Mouse (Mus musculus): Measurements from ENCODE around the gene Eif5. TPM values are rescaled to one million over a fixed set of nuclear protein-coding genes. Genes with fewer than 3 reads are reported as not detected.

Eif5 gene
- polyA plus RNA-seq, 1 experiment = 48.5 TPM

- no peak for DNase-seq
- TF ChIP-seq CTCF (IDR thresholded peaks at IDR 0.05; ENCODE audit: insufficient read depth, low read length) (no peak), POLR2A (IDR thresholded peaks at IDR 0.05; ENCODE audit: borderline replicate concordance, extremely low read depth, low read depth, low read length) (no peak)
- Histone ChIP-seq H3K4me3 (replicated peaks; ENCODE audit: extremely low read depth, low read depth, low read length) (no peak overlapping the region), H3K4me1 (ENCODE audit: control insufficient read depth, insufficient read depth, low read length) (no peaks in the 10 kb centered on the region)
- 62% methylated on average over 5 of the region's 5 CpGs for WGBS
These were observed 18.0 kb upstream of the Eif5 start for GRCm38 (mm10) chr12:111519821-111520220.

- WGBS = 82% methylated on average over 2 of the region's 2 CpGs
- Histone ChIP-seq H3K4me3 (replicated peaks; ENCODE audit: extremely low read depth, low read depth, low read length) (no peak overlapping the region), H3K4me1 (ENCODE audit: control insufficient read depth, insufficient read depth, low read length) (no peaks in the 10 kb centered on the region)
- no peak for DNase-seq
- TF ChIP-seq CTCF (IDR thresholded peaks at IDR 0.05; ENCODE audit: insufficient read depth, low read length) = no peak
- TF ChIP-seq POLR2A (IDR thresholded peaks at IDR 0.05; ENCODE audit: borderline replicate concordance, extremely low read depth, low read depth, low read length) = no peak
These were observed 16.8 kb upstream of the Eif5 start for GRCm38 (mm10) chr12:111520994-111521393.

GRCm38 (mm10) chr12:111524469-111524868 lies 13.3 kb upstream of the Eif5 start:
- no peak for DNase-seq
- TF ChIP-seq CTCF (IDR thresholded peaks at IDR 0.05; ENCODE audit: insufficient read depth, low read length) (no peak), POLR2A (IDR thresholded peaks at IDR 0.05; ENCODE audit: borderline replicate concordance, extremely low read depth, low read depth, low read length) (no peak)
- WGBS = 48% methylated on average over 1 of the region's 1 CpGs
- no peak overlapping the region for H3K4me3 ChIP-seq (replicated peaks; ENCODE audit: extremely low read depth, low read depth, low read length)
- H3K4me1 ChIP-seq (ENCODE audit: control insufficient read depth, insufficient read depth, low read length) = no peaks in the 10 kb centered on the region

- Histone ChIP-seq H3K4me3 (replicated peaks; ENCODE audit: extremely low read depth, low read depth, low read length) (no peak overlapping the region), H3K4me1 (ENCODE audit: control insufficient read depth, insufficient read depth, low read length) (no peaks in the 10 kb centered on the region)
- TF ChIP-seq CTCF (IDR thresholded peaks at IDR 0.05; ENCODE audit: insufficient read depth, low read length) = no peak
- no peak for TF ChIP-seq POLR2A (IDR thresholded peaks at IDR 0.05; ENCODE audit: borderline replicate concordance, extremely low read depth, low read depth, low read length)
- WGBS = 56% methylated on average over 3 of the region's 3 CpGs
- DNase-seq = no peak
These were observed 12.9 kb upstream of the Eif5 start for GRCm38 (mm10) chr12:111524883-111525282.

- H3K4me1 ChIP-seq (ENCODE audit: control insufficient read depth, insufficient read depth, low read length) = no peaks in the 10 kb centered on the region
- DNase-seq = no peak
- no peak overlapping the region for H3K4me3 ChIP-seq (replicated peaks; ENCODE audit: extremely low read depth, low read depth, low read length)
- no peak for TF ChIP-seq CTCF (IDR thresholded peaks at IDR 0.05; ENCODE audit: insufficient read depth, low read length)
- no peak for TF ChIP-seq POLR2A (IDR thresholded peaks at IDR 0.05; ENCODE audit: borderline replicate concordance, extremely low read depth, low read depth, low read length)
- 62% methylated on average over 8 of the region's 8 CpGs for WGBS
These were observed 10.1 kb upstream of the Eif5 start for GRCm38 (mm10) chr12:111527643-111528281.

GRCm38 (mm10) chr12:111529192-111529591 lies 8.6 kb upstream of the Eif5 start:
- H3K4me3 ChIP-seq (replicated peaks; ENCODE audit: extremely low read depth, low read depth, low read length) = no peak overlapping the region
- H3K4me1 ChIP-seq (ENCODE audit: control insufficient read depth, insufficient read depth, low read length) = no peaks in the 10 kb centered on the region
- TF ChIP-seq CTCF (IDR thresholded peaks at IDR 0.05; ENCODE audit: insufficient read depth, low read length) = no peak
- no peak for TF ChIP-seq POLR2A (IDR thresholded peaks at IDR 0.05; ENCODE audit: borderline replicate concordance, extremely low read depth, low read depth, low read length)
- no peak for DNase-seq
- 26% methylated on average over 8 of the region's 8 CpGs for WGBS

- WGBS = 63% methylated on average over 11 of the region's 11 CpGs
- no peak for DNase-seq
- no peak overlapping the region for H3K4me3 ChIP-seq (replicated peaks; ENCODE audit: extremely low read depth, low read depth, low read length)
- H3K4me1 ChIP-seq (ENCODE audit: control insufficient read depth, insufficient read depth, low read length) = 0 out of 2 replicates have a peak, but pooled peaks cover 2% of the 10 kb centered on the region
- TF ChIP-seq POLR2A (IDR thresholded peaks at IDR 0.05; ENCODE audit: borderline replicate concordance, extremely low read depth, low read depth, low read length) (no peak), CTCF (IDR thresholded peaks at IDR 0.05; ENCODE audit: insufficient read depth, low read length) (no peak)
These were observed 4.6 kb upstream of the Eif5 start for GRCm38 (mm10) chr12:111533096-111533794.

- peaks cover 8% of the 10 kb centered on the region for H3K4me1 ChIP-seq (ENCODE audit: control insufficient read depth, insufficient read depth, low read length)
- 46% methylated on average over 6 of the region's 6 CpGs for WGBS
- H3K4me3 ChIP-seq (replicated peaks; ENCODE audit: extremely low read depth, low read depth, low read length) = no peak overlapping the region
- TF ChIP-seq POLR2A (IDR thresholded peaks at IDR 0.05; ENCODE audit: borderline replicate concordance, extremely low read depth, low read depth, low read length) = no peak
- TF ChIP-seq CTCF (IDR thresholded peaks at IDR 0.05; ENCODE audit: insufficient read depth, low read length) = no peak
- DNase-seq = no peak
These were observed 2.5 kb upstream of the Eif5 start for GRCm38 (mm10) chr12:111535281-111535680.

GRCm38 (mm10) chr12:111535762-111536161 lies 2.1 kb upstream of the Eif5 start:
- no peak for DNase-seq
- Histone ChIP-seq H3K4me3 (replicated peaks; ENCODE audit: extremely low read depth, low read depth, low read length) (no peak overlapping the region), H3K4me1 (ENCODE audit: control insufficient read depth, insufficient read depth, low read length) (peaks cover 8% of the 10 kb centered on the region)
- no peak for TF ChIP-seq CTCF (IDR thresholded peaks at IDR 0.05; ENCODE audit: insufficient read depth, low read length)
- TF ChIP-seq POLR2A (IDR thresholded peaks at IDR 0.05; ENCODE audit: borderline replicate concordance, extremely low read depth, low read depth, low read length) = no peak
- WGBS = 34% methylated on average over 5 of the region's 5 CpGs

- DNase-seq = no peak
- TF ChIP-seq POLR2A (IDR thresholded peaks at IDR 0.05; ENCODE audit: borderline replicate concordance, extremely low read depth, low read depth, low read length) = no peak
- no peak for TF ChIP-seq CTCF (IDR thresholded peaks at IDR 0.05; ENCODE audit: insufficient read depth, low read length)
- 45% methylated on average over 4 of the region's 4 CpGs for WGBS
- peaks cover 8% of the 10 kb centered on the region for H3K4me1 ChIP-seq (ENCODE audit: control insufficient read depth, insufficient read depth, low read length)
- no peak overlapping the region for H3K4me3 ChIP-seq (replicated peaks; ENCODE audit: extremely low read depth, low read depth, low read length)
These were observed 1.1 kb upstream of the Eif5 start for GRCm38 (mm10) chr12:111536746-111537145.
